Mouse (Mus musculus) G1E (cell line): ENCODE results near the gene Smad3. TPM values are rescaled to one million over a fixed set of nuclear protein-coding genes. Genes with fewer than 3 reads are reported as not detected.

Experiments
- ATAC-seq: 2 replicates; pipeline ENCODE4 v1.8.0; 2016; ENCODE audit warnings: mild to moderate bottlenecking; ENCODE audit not compliant: insufficient number of reproducible peaks, poor library complexity, low FRiP score, severe bottlenecking; ENCODE audit errors: extremely low read depth
- DNase-seq: peaks from one replicate; pipeline ENCODE4 v3.0.0; 2012; ENCODE audit warnings: low spot score
- H3K27me3 ChIP-seq: 2 replicates; pipeline ENCODE4 v1.6.1; 2012; ENCODE audit warnings: mild to moderate bottlenecking, low read length, inconsistent platforms; ENCODE audit not compliant: insufficient read depth
- H3K36me3 ChIP-seq: replicated peaks from 2 replicates; pipeline ENCODE3; 2012; ENCODE audit warnings: mild to moderate bottlenecking, inconsistent platforms
- H3K4me1 ChIP-seq: 2 replicates; pipeline ENCODE4 v1.6.1; 2012; ENCODE audit warnings: low read depth, low read length, inconsistent platforms, mixed read lengths; ENCODE audit not compliant: insufficient read depth
- H3K4me3 ChIP-seq: 2 replicates; pipeline ENCODE4 v1.5.1; 2012; ENCODE audit warnings: low read depth, mild to moderate bottlenecking, inconsistent platforms, low read length, moderate library complexity, mixed read lengths
- H3K9me3 ChIP-seq: replicated peaks from 2 replicates; pipeline ENCODE4 v1.6.1; 2012; ENCODE audit warnings: inconsistent platforms
- CTCF ChIP-seq: IDR thresholded peaks from 2 replicates; pipeline ENCODE4 v1.5.1; 2012; ENCODE audit warnings: low read depth, low read length, inconsistent platforms, mixed read lengths
- GATA1 ChIP-seq: IDR thresholded peaks from 2 replicates; pipeline ENCODE4 v1.6.1; 2012; ENCODE audit warnings: borderline replicate concordance, low read length, inconsistent platforms, mixed read lengths
- GATA2 ChIP-seq: IDR thresholded peaks from 2 replicates; pipeline ENCODE4 v1.6.1; 2012; ENCODE audit warnings: low read depth, low read length, inconsistent platforms, borderline replicate concordance
- POLR2AphosphoS5 ChIP-seq: IDR thresholded peaks from 2 replicates; pipeline ENCODE4 v1.6.1; 2012; ENCODE audit warnings: low read depth, low read length, inconsistent platforms; ENCODE audit not compliant: insufficient replicate concordance
- TAL1 ChIP-seq: conservative IDR thresholded peaks from 2 replicates; pipeline ENCODE4 v1.6.1; 2012; ENCODE audit warnings: low read depth, low read length, inconsistent platforms, mixed read lengths
- polyA plus RNA-seq: library from polyadenylated mRNA; stranded (reverse); fragments of >175 nt; gene quantifications from 2 replicates; pipeline ENCODE4 v1.2.3, GENCODE M21; 2012
- total RNA-seq, 2 experiments: library from RNA; stranded (forward) in 1 of 2; stranded (reverse) in 1 of 2; fragments of 200-1000 nt in 1 of 2; fragments of >200 nt in 1 of 2; fragmentation: Nextera tagmentation in 1 of 2; gene quantifications; 2 replicates each; pipeline ENCODE4 v1.2.3; 2014 to 2017

Smad3 gene
- total and polyA plus RNA-seq, 3 experiments: 0.87 to 4.8 (median 1.2) TPM

DNA sequence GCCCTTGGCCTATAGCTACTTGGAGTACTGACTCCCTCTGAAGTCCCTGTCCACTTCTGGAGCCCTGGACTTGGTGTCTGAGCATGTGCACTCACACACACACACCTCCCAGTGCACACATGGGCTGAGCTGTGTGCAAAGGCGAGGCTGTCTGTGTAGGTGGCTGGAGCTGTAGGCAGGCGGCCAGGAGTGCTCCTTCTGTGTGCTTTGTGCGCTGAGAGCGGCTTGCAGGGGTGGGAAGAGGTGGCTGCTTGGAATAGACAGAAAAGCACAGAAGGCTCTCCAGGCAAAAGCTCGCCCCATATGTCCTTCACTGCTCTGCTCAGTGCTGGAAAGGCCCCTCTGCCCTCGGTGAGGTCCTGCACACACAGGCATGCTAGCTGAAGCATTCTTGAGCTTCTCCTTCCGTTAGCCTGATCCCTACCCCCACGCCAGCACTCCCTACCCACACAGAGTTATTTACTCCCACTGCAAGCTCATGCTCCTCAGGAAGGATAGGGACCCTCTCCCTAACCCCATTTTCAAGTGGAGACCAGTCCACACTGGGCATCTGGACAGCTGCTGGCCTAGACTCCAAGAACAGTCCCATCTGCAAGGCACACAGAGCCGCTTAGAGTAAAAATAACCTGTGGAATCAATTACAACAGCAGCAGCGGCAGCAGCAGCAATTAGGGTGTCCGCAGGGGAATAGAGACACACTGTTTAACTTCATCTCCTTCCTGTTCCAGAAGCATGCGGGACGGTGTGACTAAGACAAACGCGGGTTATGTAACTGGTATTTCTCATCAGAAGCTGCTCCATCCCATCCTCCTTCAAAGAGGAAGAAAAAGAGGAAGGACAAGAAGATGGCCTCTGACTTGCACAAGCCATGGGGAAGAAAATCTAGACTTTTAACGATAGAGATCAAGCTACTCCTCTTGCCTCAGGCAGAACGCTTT, 22.4 kb upstream of the Smad3 start:
- Histone ChIP-seq H3K27me3 (peaks cover 24% of the 10 kb centered on the region), H3K4me1 (no peaks in the 10 kb centered on the region), H3K36me3 (no peaks in the 10 kb centered on the region), H3K9me3 (no peaks in the 10 kb centered on the region), H3K4me3 (no peak overlapping the region)
- TF ChIP-seq POLR2AphosphoS5 (no peak), GATA2 (no peak), CTCF (no peak), TAL1 (no peak), GATA1 (no peak)
- ATAC-seq (no peak), DNase-seq (no peak)

GRCm38 (mm10) chr9:63776735-63777134, 18.9 kb upstream of the Smad3 start:
- no peaks in the 10 kb centered on the region for H3K9me3 ChIP-seq
- H3K4me3 ChIP-seq: no peak overlapping the region
- H3K27me3 ChIP-seq: peaks cover 20% of the 10 kb centered on the region
- no peaks in the 10 kb centered on the region for H3K4me1 ChIP-seq
- DNase-seq (no peak), ATAC-seq (no peak)
- TF ChIP-seq CTCF (no peak), GATA2 (no peak), TAL1 (no peak), GATA1 (no peak), POLR2AphosphoS5 (no peak)
- H3K36me3 ChIP-seq: no peaks in the 10 kb centered on the region

DNA sequence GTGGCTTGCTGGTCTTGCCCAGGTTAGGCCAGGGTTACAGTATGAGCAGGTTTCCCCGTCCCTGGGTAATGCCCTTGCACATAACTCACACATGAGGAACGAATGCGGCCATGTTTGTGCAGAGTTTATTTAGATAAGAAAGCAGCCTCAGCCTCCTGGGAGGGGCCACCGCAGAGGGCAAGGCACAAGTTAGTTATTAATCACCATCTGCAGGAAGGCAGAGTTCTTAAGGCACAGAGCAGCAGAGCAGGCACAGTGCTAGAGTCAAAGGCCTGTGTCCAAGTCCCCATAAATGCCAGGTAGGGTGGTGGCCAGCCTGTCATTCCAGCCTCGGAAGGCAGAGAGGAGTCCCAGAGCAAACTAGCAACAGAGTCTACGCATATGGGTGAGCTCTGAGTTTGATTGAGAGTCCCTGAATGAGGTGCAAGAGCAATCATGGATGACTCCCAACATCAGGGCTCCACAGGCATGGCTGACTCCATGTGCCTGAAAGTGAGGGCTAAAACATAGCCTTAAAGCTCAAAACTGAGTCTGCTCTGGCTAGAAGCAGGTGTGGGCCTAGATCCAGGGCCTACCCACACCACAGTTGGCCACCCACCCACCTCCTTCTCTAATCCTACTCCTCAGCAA, 17.2 kb upstream of the Smad3 start:
- TF ChIP-seq GATA2: no peak
- no peak for TF ChIP-seq CTCF
- no peak for TF ChIP-seq GATA1
- TF ChIP-seq POLR2AphosphoS5: no peak
- TF ChIP-seq TAL1: no peak
- Histone ChIP-seq H3K27me3 (peaks cover 14% of the 10 kb centered on the region), H3K4me3 (no peak overlapping the region), H3K9me3 (no peaks in the 10 kb centered on the region), H3K36me3 (no peaks in the 10 kb centered on the region), H3K4me1 (no peaks in the 10 kb centered on the region)
- DNase-seq (no peak), ATAC-seq (no peak)

- Histone ChIP-seq H3K4me3 (no peak overlapping the region), H3K9me3 (no peaks in the 10 kb centered on the region), H3K27me3 (peaks cover 4% of the 10 kb centered on the region; the same call in 1 of the 2 replicates), H3K4me1 (no peaks in the 10 kb centered on the region), H3K36me3 (no peaks in the 10 kb centered on the region)
- no peak for TF ChIP-seq TAL1
- no peak for TF ChIP-seq GATA1
- no peak for TF ChIP-seq POLR2AphosphoS5
- TF ChIP-seq GATA2: no peak
- no peak for TF ChIP-seq CTCF
- no peak for DNase-seq
- no peak for ATAC-seq
Observed at GRCm38 (mm10) chr9:63772452-63772851, 14.7 kb upstream of the Smad3 start.

DNA sequence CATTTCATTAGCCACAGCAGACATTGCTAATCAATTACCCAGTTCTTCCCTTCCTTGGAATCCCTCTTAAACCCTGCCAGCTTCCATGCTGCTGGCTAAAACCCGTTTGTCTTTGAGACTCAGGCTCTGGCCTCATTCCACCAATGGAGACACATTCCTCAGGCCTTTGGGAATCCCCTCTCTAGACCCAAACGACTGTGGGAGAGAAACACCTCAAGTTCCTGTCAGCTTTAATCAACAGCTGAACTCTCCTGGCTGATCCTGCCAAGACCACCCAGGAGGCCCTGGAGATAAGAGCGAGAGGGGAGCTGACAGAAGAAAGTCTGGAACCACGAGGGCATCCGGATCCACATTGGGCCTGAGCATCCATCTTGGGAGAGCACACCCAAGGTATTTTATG, 13.9 kb upstream of the Smad3 start:
- TF ChIP-seq CTCF: no peak
- TF ChIP-seq TAL1: no peak
- no peak for TF ChIP-seq GATA2
- TF ChIP-seq GATA1: no peak
- no peak for TF ChIP-seq POLR2AphosphoS5
- no peak for ATAC-seq

More for the DNA sequence above, 13.9 kb upstream of the Smad3 start:
- DNase-seq: no peak
- Histone ChIP-seq H3K4me1 (no peaks in the 10 kb centered on the region), H3K4me3 (no peak overlapping the region), H3K27me3 (peaks cover 4% of the 10 kb centered on the region), H3K36me3 (no peaks in the 10 kb centered on the region), H3K9me3 (no peaks in the 10 kb centered on the region)
